Mouse (Mus musculus): Measurements from ENCODE around the gene Palm2.

Gene Palm2

DNA sequence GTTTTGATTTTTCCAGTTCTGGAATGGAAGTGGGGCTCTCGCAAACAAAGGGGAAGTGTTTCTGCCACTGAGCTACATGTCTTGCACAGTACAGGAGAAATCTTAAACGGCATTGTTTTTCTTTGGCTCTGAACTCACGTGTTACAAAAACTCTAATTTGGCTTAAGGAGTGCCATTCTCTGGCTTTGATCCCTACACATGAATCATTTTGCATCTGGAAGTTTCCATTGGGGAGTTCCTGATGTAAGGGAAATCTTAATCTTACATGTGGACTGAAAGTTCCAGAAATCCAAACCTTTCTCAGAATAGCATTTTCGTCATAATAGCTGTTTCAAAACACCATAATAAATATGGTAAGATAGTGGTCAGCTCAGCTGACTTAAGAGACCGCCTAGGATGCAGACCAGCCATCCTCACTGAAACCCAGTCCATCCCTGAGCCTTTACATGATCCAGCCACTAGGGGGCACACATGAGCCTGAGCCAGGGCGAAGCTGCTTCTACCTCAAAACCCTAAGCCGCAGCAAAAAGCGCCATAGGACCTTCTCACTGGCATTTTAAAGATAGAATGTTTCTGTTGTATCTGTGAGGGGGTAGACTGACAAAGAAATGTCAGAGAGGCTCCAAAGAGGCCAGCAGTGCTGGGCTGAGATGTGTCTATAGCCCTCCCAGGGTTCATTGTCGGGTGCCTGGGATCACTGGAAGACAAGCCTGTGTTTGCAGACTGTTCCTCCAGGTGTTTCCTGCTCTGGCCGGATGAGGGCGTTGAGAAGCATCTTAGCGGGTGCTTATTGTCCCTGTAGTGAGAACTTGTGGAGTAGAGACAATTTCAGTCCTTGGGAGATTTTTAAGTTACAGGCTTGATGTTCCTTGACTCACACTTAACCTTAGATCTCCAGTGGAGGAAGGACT is 239.2 kb downstream of the Palm2 start:
- CTCF ChIA-PET = interaction anchor here (0.7 to 1.7 kb wide), 5 partner anchors 29 to 206 kb away, joined by 3 to 7 read pairs (median 4); no protein-coding TSS in a partner anchor

DNA sequence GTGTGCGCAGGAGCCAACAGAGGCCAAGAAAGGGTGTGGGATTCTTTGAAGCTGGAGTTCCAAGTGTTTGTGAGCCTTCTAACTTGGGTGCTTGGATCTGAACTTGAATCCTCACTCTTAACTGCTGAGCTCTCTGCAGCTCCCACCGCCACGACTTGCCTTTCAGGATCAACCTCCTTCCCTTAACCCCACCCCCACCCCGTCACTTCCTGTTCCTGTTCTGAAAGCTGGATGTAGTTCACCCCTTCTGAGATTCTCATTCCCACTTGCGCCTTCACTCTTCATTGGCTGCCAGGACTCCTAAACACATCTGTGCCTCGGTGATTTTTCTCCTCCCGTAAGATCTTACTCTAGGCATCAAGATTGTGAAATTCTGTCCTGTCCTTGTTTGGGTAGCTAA is 240.3 kb downstream of the Palm2 start:
- CTCF ChIA-PET = interaction anchor here (0.6 kb wide), 3 partner anchors 148 to 220 kb away, joined by 5 to 6 read pairs (median 5); no protein-coding TSS in a partner anchor

DNA sequence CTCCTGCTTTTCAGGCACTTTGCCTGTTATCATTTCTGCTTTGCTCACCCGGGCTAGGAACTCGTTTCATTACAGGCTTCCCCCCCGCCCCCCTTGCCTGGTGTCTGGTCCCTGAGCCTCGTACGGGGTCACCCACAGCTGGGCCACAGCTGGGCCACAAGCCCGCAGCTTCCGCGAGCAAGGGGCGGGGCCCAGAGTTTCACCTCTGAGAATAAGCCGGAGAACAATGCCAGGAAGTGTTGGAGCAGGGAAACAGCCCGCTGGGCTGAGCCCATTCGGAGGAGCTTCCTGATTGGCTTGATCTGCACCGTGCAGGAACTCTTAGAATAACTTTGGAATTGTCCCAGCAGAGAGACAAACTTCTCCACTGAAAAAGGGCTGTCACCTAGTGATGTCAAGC is 241.3 kb downstream of the Palm2 start:
- CTCF ChIA-PET = interaction anchor here (0.7 to 1.6 kb wide), 3 partner anchors 84 to 166 kb away, joined by 4 to 6 read pairs (median 5); no protein-coding TSS in a partner anchor

GRCm38 (mm10) chr4:57677916-57678315 is 243.9 kb downstream of the Palm2 start:
- CTCF ChIA-PET = no interaction called here

GRCm38 (mm10) chr4:57678991-57679457 is 245.0 kb downstream of the Palm2 start:
- CTCF ChIA-PET = no interaction called here

DNA sequence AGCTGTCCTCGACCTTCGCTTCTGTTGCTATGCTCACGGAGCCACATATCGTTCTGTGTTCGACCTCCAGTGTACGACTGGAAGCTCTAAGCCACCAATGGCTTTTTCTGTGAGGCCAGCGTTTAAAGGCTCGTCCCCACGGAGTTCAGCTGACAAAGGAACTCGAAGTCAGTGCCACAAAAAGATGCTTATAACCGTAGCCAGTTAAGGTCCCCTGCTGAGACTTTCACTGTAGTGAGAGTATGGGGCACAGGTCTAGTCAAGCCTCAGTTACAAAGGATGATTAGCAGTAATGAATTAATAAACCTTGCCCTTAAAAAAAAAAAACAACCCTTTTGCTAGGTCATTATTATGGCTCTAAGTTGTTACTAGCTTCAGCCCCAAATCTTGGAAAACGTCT is 246.1 kb downstream of the Palm2 start:
- CTCF ChIA-PET = interaction anchor here (0.6 kb wide), 1 partner anchor 245 kb away, joined by 4 read pairs; no protein-coding TSS in a partner anchor

- CTCF ChIA-PET = interaction anchor here (0.6 kb wide), 1 partner anchor 76 kb away, joined by 3 read pairs; no protein-coding TSS in a partner anchor
Measured at GRCm38 (mm10) chr4:57681511-57681910, 247.5 kb downstream of the Palm2 start.

DNA sequence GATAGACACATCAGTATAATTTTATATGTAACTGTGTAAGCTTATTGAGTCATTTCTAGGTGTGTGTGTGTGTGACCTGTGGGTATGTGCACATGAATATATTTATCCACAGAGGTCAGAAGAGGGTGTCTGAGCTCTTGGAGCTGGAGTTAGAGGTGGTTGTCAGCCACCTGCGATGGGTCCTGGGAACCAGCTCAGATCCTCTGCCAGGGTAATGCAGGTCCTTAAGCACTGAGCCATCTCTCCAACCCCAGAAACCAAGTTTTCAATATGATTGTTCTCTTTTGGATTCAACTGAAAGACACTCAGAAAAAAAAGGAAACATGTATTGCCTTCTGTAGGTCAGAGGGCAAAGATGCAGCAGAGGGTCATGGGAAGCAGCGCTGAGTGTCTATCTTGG is 248.3 kb downstream of the Palm2 start:
- CTCF ChIA-PET = interaction anchor here (0.6 kb wide), 1 partner anchor 75 kb away, joined by 3 read pairs; no protein-coding TSS in a partner anchor

GRCm38 (mm10) chr4:57682944-57683343 is 248.9 kb downstream of the Palm2 start:
- CTCF ChIA-PET = no interaction called here

GRCm38 (mm10) chr4:57684676-57685215 is 250.7 kb downstream of the Palm2 start:
- CTCF ChIA-PET = no interaction called here

DNA sequence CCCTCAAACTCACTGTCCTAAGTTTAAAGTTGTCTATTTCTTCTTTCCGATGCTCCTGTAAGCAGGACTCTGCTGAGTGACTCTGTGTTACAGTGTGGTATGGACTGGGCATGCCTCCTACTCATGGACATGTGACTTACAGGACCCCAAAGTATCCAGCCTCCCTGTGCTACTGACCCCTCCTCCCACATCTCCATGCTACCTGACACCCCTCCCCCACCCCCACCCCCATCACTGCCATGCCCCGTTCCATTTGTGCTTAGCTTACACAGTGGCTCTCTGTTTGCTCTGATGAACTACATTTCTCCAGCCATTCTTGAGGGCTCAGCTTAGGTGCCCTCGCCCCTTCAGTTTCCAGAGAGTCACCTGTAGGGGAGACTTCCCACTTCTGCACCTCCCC is 252.7 kb downstream of the Palm2 start:
- CTCF ChIA-PET = no interaction called here

DNA sequence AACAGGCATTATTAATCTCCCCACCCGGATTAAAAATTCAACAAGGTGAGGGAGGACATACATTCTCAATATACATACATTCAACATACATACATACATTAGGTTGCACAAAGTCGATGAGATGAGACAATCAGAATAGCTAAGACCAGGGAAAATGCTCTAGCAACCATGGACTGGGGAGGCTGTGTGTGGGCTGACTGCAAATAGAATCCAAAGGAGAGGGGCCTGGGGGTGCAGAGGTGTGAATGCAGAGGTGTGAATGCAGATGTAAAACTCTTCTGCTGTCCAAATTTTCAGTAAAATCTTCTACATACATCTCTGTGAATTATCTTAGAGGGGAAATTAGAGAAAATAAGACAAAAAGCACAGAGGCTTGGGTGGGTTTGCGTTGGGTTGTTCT is 253.5 kb downstream of the Palm2 start:
- CTCF ChIA-PET = no interaction called here

DNA sequence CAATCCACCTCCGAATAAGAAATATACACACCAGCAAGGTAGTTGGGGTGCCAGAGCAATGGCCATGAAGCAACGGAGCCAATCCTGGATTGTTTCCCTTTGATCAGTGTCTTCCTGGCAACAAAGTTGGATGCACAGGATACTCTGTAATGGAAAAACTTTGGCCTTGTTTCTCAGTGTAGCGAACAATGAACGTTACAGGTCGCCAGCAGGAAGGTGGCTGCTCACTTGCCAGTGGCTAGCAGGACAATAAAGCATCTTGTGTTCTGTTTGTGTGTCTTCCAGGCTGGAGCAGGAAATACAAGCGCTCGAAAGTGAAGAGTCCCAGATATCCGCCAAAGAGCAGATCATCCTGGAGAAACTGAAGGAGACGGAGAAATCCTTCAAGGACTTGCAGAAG is 254.1 kb downstream of the Palm2 start:
- CTCF ChIA-PET = no interaction called here

DNA sequence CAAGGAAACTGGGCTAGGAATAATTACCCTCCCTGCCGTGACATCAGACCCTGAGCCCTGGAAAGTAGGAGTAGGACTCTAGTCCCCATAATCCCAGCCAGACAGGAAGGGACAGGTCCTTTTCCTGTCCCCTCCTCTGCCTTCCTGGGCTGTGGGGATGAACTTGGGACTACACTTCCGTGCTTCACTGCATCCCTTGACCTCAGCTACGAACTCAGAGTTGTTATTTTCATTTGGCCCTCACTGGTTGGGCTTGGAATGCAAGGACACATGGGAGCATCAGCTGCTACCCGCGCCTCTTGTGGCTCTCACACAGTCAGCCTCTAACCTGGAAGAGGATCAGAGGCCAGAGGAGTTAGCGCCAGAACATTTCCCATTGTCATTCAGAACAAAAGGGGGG is 256.0 kb downstream of the Palm2 start:
- CTCF ChIA-PET = no interaction called here

- CTCF ChIA-PET = no interaction called here
Measured at GRCm38 (mm10) chr4:57690805-57691204, 256.8 kb downstream of the Palm2 start.

- CTCF ChIA-PET = no interaction called here
Measured at GRCm38 (mm10) chr4:57694356-57695136, 260.5 kb downstream of the Palm2 start.

- CTCF ChIA-PET = no interaction called here
Measured at GRCm38 (mm10) chr4:57696955-57697354, 262.9 kb downstream of the Palm2 start.

GRCm38 (mm10) chr4:57697918-57698611 is 264.0 kb downstream of the Palm2 start:
- CTCF ChIA-PET = no interaction called here

DNA sequence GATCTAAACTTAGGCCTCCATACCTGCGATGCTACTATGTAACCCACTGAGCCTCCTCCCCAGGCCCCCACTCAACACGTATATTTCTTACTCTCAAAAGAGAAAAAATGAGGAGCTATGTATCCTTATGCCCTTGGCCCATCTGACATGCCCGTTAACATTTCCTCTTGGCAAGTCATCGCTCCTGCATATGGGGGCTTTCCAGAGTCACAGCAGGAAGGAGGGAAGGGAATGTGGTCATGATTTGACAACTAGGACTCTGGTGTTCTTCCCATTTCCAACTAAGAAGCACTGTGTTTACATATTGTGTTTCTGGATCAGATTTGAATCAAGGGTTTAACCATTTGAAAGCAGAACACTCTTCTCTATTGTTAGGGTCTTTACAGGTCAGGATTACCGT is 267.5 kb downstream of the Palm2 start:
- CTCF ChIA-PET = interaction anchor here (1.0 kb wide), 1 partner anchor 29 kb away, joined by 3 read pairs; no protein-coding TSS in a partner anchor

DNA sequence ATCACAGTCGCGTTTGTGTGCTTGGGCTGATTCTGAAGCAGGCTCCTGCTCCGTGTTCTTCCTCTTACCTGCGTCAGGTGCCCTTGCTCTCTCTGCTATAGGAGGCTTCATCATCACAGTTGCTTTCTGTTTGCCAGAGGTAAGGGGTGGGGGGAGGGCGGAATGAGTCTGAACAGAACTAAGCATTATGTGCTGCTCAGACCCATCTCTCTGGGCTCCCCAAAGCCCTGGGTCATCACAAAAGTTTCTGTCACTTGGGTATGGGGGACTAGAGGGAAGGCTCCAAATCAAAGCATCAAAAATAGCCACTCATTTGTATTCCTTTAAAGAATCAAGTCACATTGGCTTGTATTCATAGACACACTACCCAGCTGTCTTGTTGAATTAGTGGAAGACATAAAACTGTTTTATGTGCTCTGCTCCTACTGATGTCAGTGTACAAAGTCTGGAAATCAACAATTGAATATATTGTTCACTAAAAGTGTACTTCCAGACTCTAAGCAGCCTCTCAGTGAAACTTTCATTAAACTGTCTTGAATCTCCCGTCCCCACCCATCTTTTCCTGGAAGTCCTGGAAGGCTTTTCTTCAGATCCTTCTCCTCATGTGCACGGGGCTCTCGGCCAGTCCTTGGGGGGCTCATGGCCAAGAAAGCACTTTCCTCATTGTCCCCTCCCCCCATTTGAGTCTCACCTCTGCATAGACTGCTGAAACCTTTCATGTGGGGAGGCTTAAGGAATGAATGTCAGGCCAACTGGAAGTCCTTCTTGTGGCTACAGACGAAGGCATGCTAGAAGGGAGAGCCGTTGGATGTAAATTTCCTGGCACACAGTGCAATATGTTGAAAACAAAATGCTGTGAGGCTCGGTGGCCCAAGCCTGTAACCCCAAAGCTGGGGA is 269.8 kb downstream of the Palm2 start:
- CTCF ChIA-PET = no interaction called here

Measured in spleen, embryonic (tissue).